Mouse (Mus musculus) midbrain, embryonic 13.5 days (tissue): ENCODE measurements around the gene Gm9945. TPM values are rescaled to one million over a fixed set of nuclear protein-coding genes. Genes with fewer than 3 reads are reported as not detected.
A peak's percentile ranks its signal among the peaks of the same experiment; 100 is the strongest.

Experiments
- ATAC-seq: fragments of 200-750 bp; cut with Nextera tagmentation; 2 replicates; pipeline ENCODE4 v1.8.0; 2017; ENCODE audit warnings: mild to moderate bottlenecking, moderate TSS enrichment, moderate library complexity
- H3K27ac ChIP-seq: fragments of 300-500 bp; sonication (generic); 2 replicates; pipeline ENCODE4 v1.5.1; 2015; ENCODE audit warnings: inconsistent platforms, mild to moderate bottlenecking, moderate library complexity
- H3K27me3 ChIP-seq: fragments of 300-500 bp; sonication (generic); 2 replicates; pipeline ENCODE4 v1.6.1; 2015; ENCODE audit warnings: mild to moderate bottlenecking, inconsistent platforms
- H3K36me3 ChIP-seq: fragments of 300-500 bp; sonication (generic); 2 replicates; pipeline ENCODE4 v1.6.1; 2015; ENCODE audit warnings: mild to moderate bottlenecking, inconsistent platforms
- H3K4me1 ChIP-seq: fragments of 300-500 bp; sonication (generic); replicated peaks from 2 replicates; pipeline ENCODE4 v1.6.1; 2015; ENCODE audit warnings: inconsistent platforms
- H3K4me2 ChIP-seq: fragments of 300-500 bp; sonication (generic); replicated peaks from 2 replicates; pipeline ENCODE4 v1.6.1; 2015; ENCODE audit warnings: moderate library complexity, mild to moderate bottlenecking, inconsistent platforms
- H3K4me3 ChIP-seq: fragments of 300-500 bp; sonication (generic); replicated peaks from 2 replicates; pipeline ENCODE4 v1.5.1; 2015; ENCODE audit warnings: mild to moderate bottlenecking, inconsistent platforms
- H3K9ac ChIP-seq: fragments of 300-500 bp; sonication (generic); replicated peaks from 2 replicates; pipeline ENCODE4 v1.6.1; 2015; ENCODE audit warnings: mild to moderate bottlenecking, inconsistent platforms
- H3K9me3 ChIP-seq: fragments of 300-500 bp; sonication (generic); 2 replicates; pipeline ENCODE4 v1.6.1; 2016; ENCODE audit warnings: mild to moderate bottlenecking, inconsistent platforms
- WGBS: fragments of 180-500 bp; shearing (Covaris S2); methylation state at CpG from one replicate; pipeline ENCODE4 v1.1.7; 2015; 5-methylcytosine and 5-hydroxymethylcytosine counted together
- polyA plus RNA-seq: library from polyadenylated mRNA; unstranded; fragments of >200 nt; fragmentation: Nextera tagmentation; extraction: Ambion mirVana; gene quantifications from 2 replicates; pipeline ENCODE4 v1.2.1, GENCODE M21; 2015

Gene Gm9945
- not detected in 2 replicates for polyA plus RNA-seq

GRCm38 (mm10) chr11:53479783-53480301 is at the start of gene Gm9945, which contains the start of gene Sowaha:
Gene Gm9945, plus strand, starts transcription at chr11:53480166.
Gene Sowaha, minus strand, starts transcription at chr11:53480274.
- peak within 1 kb of the TSS; percentile 56; the same call in 1 of the 2 replicates for H3K9ac ChIP-seq
- H3K4me2 ChIP-seq = peak within 1 kb of the TSS; percentile 69
- peak within 1 kb of the TSS; percentile 46 for H3K4me3 ChIP-seq
- peak; percentile 49 for ATAC-seq
- peaks cover 35% of the 10 kb centered on the region for H3K4me1 ChIP-seq
- no peak within 1 kb of the TSS for H3K27ac ChIP-seq
- no peaks in the 10 kb centered on the region for H3K9me3 ChIP-seq
- peaks cover 80% of the 10 kb centered on the region for H3K27me3 ChIP-seq
- 5% methylated on average over 40 of the region's 40 CpGs for WGBS
- H3K36me3 ChIP-seq = no peaks in the 10 kb centered on the region

DNA sequence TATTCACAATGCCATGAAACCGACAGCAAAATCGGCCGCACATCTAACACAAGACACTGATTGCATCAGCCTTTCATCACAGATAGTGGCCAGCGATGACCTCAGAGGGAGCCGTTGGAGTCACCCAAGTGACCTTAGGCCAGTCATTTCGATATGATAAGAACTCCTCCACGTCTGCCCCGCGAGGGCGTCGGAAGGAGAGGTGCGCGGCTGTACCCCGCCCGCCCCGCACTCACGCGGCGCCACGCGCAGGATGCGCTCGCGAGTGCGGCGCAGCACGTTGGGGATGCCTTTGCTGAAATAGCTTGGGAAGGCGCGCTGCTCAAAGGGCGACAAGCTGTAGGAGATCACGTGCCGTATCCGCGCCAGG is 49.7 kb upstream of the Gm9945 start:
- under 1% methylated on average over 34 of the region's 34 CpGs for WGBS
- peak; percentile 67; the same call in 1 of the 2 replicates for ATAC-seq

GRCm38 (mm10) chr11:53430670-53431346 is 49.2 kb upstream of the Gm9945 start, which contains the start of the genes Uqcrq and Gdf9:
Gene Uqcrq, minus strand, starts transcription at chr11:53430831.
Gene Gdf9, plus strand, starts transcription at chr11:53431023.
- peaks cover 12% of the 10 kb centered on the region for H3K36me3 ChIP-seq
- H3K4me2 ChIP-seq = peak within 1 kb of the TSS; percentile 95
- peaks cover 18% of the 10 kb centered on the region for H3K4me1 ChIP-seq
- no peaks in the 10 kb centered on the region for H3K27me3 ChIP-seq
- WGBS = under 1% methylated on average over 44 of the region's 44 CpGs
- H3K9ac ChIP-seq = peak within 1 kb of the TSS; percentile 91
- peak within 1 kb of the TSS; percentile 90 for H3K4me3 ChIP-seq
- H3K27ac ChIP-seq = peak within 1 kb of the TSS; percentile 72
- peak; percentile 97 for ATAC-seq
- no peaks in the 10 kb centered on the region for H3K9me3 ChIP-seq

More for the DNA sequence above, 49.7 kb upstream of the Gm9945 start:
- no peaks in the 10 kb centered on the region for H3K9me3 ChIP-seq
- peak overlapping the region; percentile 90 for H3K4me3 ChIP-seq
- no peaks in the 10 kb centered on the region for H3K27me3 ChIP-seq
- peaks cover 18% of the 10 kb centered on the region for H3K4me1 ChIP-seq
- peak overlapping the region; percentile 91 for H3K9ac ChIP-seq
- H3K36me3 ChIP-seq = peaks cover 12% of the 10 kb centered on the region
- H3K27ac ChIP-seq = peak overlapping the region; percentile 72
- H3K4me2 ChIP-seq = peak overlapping the region; percentile 95

GRCm38 (mm10) chr11:53431347-53432056 is 48.5 kb upstream of the Gm9945 start:
- peak overlapping the region; percentile 47 for H3K9ac ChIP-seq
- peaks cover 18% of the 10 kb centered on the region for H3K4me1 ChIP-seq
- H3K27me3 ChIP-seq = no peaks in the 10 kb centered on the region
- peak; percentile 70 for ATAC-seq
- peak overlapping the region; percentile 90 for H3K4me3 ChIP-seq
- H3K36me3 ChIP-seq = peaks cover 12% of the 10 kb centered on the region
- no peaks in the 10 kb centered on the region for H3K9me3 ChIP-seq
- H3K27ac ChIP-seq = peak overlapping the region; percentile 25
- WGBS = 21% methylated on average over 9 of the region's 9 CpGs
- peak overlapping the region; percentile 53 for H3K4me2 ChIP-seq

DNA sequence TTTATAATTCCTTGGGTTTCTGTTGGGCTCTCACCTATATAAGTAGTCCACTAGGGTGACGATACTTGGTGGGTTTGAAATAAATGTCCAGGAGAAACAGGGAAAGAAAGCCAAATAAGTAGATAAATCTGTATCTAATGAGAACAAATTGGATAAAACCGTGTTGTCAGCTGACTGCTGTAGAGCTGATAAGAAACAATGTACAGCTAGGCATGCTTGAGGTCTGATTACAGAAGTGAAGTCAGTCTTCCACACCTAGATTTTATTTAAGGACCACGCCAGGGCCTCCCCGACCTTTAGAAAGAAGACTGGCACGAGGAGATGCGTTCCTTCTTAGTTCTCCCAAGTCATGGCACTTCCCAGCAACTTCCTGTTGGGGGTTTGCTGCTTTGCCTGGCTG is 46.9 kb upstream of the Gm9945 start:
- peaks cover 18% of the 10 kb centered on the region for H3K4me1 ChIP-seq
- H3K27me3 ChIP-seq = no peaks in the 10 kb centered on the region
- 64% methylated on average over 6 of the region's 6 CpGs for WGBS
- peaks cover 9% of the 10 kb centered on the region for H3K36me3 ChIP-seq
- no peak overlapping the region for H3K9ac ChIP-seq
- no peak overlapping the region for H3K4me2 ChIP-seq
- H3K9me3 ChIP-seq = no peaks in the 10 kb centered on the region
- H3K4me3 ChIP-seq = no peak overlapping the region
- no peak overlapping the region for H3K27ac ChIP-seq
- ATAC-seq = no peak

GRCm38 (mm10) chr11:53435504-53435903 is 44.5 kb upstream of the Gm9945 start:
- Histone ChIP-seq H3K9me3 (no peaks in the 10 kb centered on the region), H3K27ac (no peak overlapping the region), H3K4me1 (peaks cover 6% of the 10 kb centered on the region), H3K27me3 (no peaks in the 10 kb centered on the region), H3K4me3 (no peak overlapping the region), H3K36me3 (no peaks in the 10 kb centered on the region), H3K9ac (no peak overlapping the region), H3K4me2 (no peak overlapping the region)
- WGBS = 84% methylated on average over 8 of the region's 8 CpGs
- ATAC-seq = no peak

DNA sequence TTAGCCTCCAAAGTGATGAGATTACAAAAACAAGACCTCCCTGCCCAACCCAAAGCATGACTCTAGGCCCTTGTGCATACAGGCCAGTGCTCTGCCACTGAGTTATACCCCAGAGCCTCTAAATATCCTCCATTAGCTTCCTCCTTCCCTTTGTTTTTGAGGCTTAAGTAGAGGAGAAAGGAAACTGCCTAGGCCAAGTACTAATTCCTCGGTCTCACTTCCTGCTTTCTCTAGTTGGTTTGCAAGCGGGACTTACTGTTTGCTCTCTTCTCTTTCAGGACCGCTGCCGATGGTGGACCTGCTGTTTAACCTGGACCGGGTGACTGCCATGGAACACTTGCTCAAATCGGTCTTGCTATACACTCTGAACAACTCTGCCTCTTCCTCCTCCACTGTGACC is 43.6 kb upstream of the Gm9945 start:
- peaks cover 6% of the 10 kb centered on the region for H3K4me1 ChIP-seq
- WGBS = 92% methylated on average over 6 of the region's 6 CpGs
- H3K27me3 ChIP-seq = no peaks in the 10 kb centered on the region
- no peak overlapping the region for H3K4me3 ChIP-seq
- H3K9ac ChIP-seq = no peak overlapping the region
- no peak overlapping the region for H3K4me2 ChIP-seq
- H3K36me3 ChIP-seq = no peaks in the 10 kb centered on the region
- no peak overlapping the region for H3K27ac ChIP-seq
- no peak for ATAC-seq
- H3K9me3 ChIP-seq = no peaks in the 10 kb centered on the region

DNA sequence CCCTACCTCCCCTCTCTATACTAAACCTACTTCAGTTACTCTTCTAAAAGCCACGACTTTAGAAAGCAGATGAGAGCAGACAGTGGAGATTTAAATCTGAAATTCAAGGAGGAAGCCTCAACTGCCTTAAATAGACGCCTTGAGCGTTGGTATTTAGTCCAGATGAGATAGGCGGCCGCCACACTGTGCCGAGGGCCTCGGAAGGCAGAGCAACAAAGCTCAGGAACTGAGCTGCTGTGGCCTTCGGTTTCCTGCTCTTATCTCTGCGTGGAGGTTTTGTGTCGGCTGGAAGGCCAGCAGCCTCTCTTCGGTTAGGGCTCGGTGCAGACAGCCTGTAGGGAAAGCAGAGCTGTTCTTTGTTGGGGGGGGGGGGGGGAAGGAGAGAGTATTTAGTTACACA is 38.0 kb upstream of the Gm9945 start:
- no peaks in the 10 kb centered on the region for H3K36me3 ChIP-seq
- H3K4me3 ChIP-seq = no peak overlapping the region
- no peak overlapping the region for H3K9ac ChIP-seq
- H3K27ac ChIP-seq = no peak overlapping the region
- ATAC-seq = no peak
- H3K4me2 ChIP-seq = no peak overlapping the region
- H3K4me1 ChIP-seq = no peaks in the 10 kb centered on the region
- no peaks in the 10 kb centered on the region for H3K27me3 ChIP-seq
- no peaks in the 10 kb centered on the region for H3K9me3 ChIP-seq
- WGBS = 54% methylated on average over 12 of the region's 12 CpGs

DNA sequence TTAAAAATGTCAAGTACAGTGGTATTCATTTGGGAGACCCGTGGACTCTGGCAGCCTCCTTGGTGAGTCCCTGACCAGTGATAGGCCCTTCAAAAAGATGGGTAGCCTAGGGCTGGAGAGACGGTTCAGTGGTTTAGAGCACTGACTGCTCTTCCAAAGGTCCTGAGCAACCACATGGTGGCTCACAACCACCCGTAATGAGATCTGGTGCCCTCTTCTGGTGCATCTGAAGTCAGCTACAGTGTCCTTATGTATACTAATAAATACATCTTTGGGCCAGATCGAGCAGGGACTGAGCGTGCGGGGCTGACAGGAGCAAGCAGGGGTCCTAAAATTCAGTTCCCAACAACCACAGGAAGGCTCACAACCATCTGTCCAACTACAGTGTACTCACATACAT is 36.1 kb upstream of the Gm9945 start:
- Histone ChIP-seq H3K4me2 (no peak overlapping the region), H3K4me3 (no peak overlapping the region), H3K36me3 (no peaks in the 10 kb centered on the region), H3K9ac (no peak overlapping the region), H3K27me3 (no peaks in the 10 kb centered on the region), H3K9me3 (no peaks in the 10 kb centered on the region), H3K4me1 (no peaks in the 10 kb centered on the region), H3K27ac (no peak overlapping the region)
- no peak for ATAC-seq
- WGBS = 38% methylated on average over 6 of the region's 6 CpGs

DNA sequence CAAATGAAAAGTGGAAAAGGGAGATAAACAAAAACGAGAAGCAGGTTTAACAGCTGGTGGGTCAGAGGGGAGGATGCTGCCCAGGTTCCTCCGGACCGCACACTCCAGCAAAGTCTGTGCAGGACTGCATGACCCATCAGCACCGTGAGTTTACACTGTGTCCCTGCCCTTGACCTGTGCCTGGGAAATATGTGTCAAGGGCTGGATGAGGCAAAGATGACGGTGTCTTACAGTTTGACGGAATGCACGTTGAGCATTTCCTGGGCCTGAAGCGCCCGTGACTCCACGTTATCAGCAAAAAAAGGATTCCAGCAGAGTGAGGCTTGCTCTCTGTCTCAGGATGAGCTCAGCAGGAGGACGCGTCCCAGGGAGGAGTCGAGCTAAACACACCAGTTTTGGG is 34.4 kb upstream of the Gm9945 start:
- Histone ChIP-seq H3K27me3 (no peaks in the 10 kb centered on the region), H3K9me3 (no peaks in the 10 kb centered on the region), H3K4me2 (no peak overlapping the region), H3K9ac (no peak overlapping the region), H3K4me3 (no peak overlapping the region), H3K36me3 (no peaks in the 10 kb centered on the region), H3K4me1 (no peaks in the 10 kb centered on the region), H3K27ac (no peak overlapping the region)
- ATAC-seq = no peak
- 58% methylated on average over 13 of the region's 13 CpGs for whole genome bisulfite sequencing

DNA sequence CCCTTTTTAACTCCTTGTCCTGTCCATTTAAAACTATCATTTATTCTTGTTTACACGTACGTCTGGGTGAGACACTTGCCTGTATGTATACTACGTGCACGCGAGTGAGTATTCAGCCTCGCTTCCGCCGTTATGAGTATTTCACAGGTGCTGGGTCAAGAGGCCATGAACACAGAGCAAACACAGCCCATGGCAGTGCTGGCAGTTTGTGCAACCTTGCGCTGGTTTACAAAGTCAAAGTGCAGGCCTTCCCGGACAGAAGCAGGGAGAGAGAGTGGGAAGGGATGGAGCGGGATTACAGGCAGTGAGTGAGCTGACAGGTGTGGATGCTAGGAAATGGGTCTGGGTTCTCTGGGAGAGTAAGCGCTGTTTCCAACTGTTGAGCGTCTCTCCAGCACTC is 33.8 kb upstream of the Gm9945 start:
- Histone ChIP-seq H3K4me1 (no peaks in the 10 kb centered on the region), H3K9ac (no peak overlapping the region), H3K4me2 (no peak overlapping the region), H3K27me3 (no peaks in the 10 kb centered on the region), H3K4me3 (no peak overlapping the region), H3K36me3 (no peaks in the 10 kb centered on the region), H3K9me3 (no peaks in the 10 kb centered on the region), H3K27ac (no peak overlapping the region)
- 90% methylated on average over 13 of the region's 13 CpGs for WGBS
- ATAC-seq = no peak

- Histone ChIP-seq H3K4me1 (no peaks in the 10 kb centered on the region), H3K4me2 (no peak overlapping the region), H3K9ac (no peak overlapping the region), H3K9me3 (no peaks in the 10 kb centered on the region), H3K27ac (no peak overlapping the region), H3K4me3 (no peak overlapping the region), H3K27me3 (no peaks in the 10 kb centered on the region), H3K36me3 (no peaks in the 10 kb centered on the region)
- WGBS = 91% methylated on average over 8 of the region's 8 CpGs
- no peak for ATAC-seq
Measured at GRCm38 (mm10) chr11:53447996-53448395, 32.0 kb upstream of the Gm9945 start.
